Mouse (Mus musculus): Measurements from ENCODE around the gene Hes5. TPM values are rescaled to one million over a fixed set of nuclear protein-coding genes. Genes with fewer than 3 reads are reported as not detected.

Gene Hes5
- polyA plus RNA-seq, 1 experiment from 2014 or later, result 1.1 TPM

- peaks cover 54% of the 10 kb centered on the region for H3K36me3 ChIP-seq
- H3K4me1 ChIP-seq, result peaks cover 10% of the 10 kb centered on the region
- WGBS, result 88% methylated on average over 6 of the region's 6 CpGs
- no peaks in the 10 kb centered on the region for H3K9me3 ChIP-seq
- no peak overlapping the region for H3K4me3 ChIP-seq
- no peak overlapping the region for H3K27ac ChIP-seq
- H3K4me2 ChIP-seq, result no peak overlapping the region
- ATAC-seq (ENCODE audit: insufficient number of reproducible peaks, low FRiP score, low TSS enrichment, low read depth), result no peak
- H3K9ac ChIP-seq, result no peak overlapping the region
- peaks cover 15% of the 10 kb centered on the region; the same call in 1 of the 2 replicates for H3K27me3 ChIP-seq
Measured at GRCm38 (mm10) chr4:154981076-154981475, 20.4 kb downstream of the Hes5 start.

- H3K36me3 ChIP-seq, result peaks cover 49% of the 10 kb centered on the region
- WGBS, result 48% methylated on average over 7 of the region's 7 CpGs
- no peak overlapping the region for H3K27ac ChIP-seq
- H3K27me3 ChIP-seq, result peaks cover 15% of the 10 kb centered on the region; the same call in 1 of the 2 replicates
- no peak overlapping the region for H3K4me2 ChIP-seq
- no peak for ATAC-seq (ENCODE audit: insufficient number of reproducible peaks, low FRiP score, low TSS enrichment, low read depth)
- peaks cover 15% of the 10 kb centered on the region for H3K4me1 ChIP-seq
- H3K9ac ChIP-seq, result no peak overlapping the region
- no peak overlapping the region for H3K4me3 ChIP-seq
- H3K9me3 ChIP-seq, result no peaks in the 10 kb centered on the region
Measured at GRCm38 (mm10) chr4:154981530-154981929, 20.8 kb downstream of the Hes5 start.

- WGBS, result 76% methylated on average over 19 of the region's 19 CpGs
- no peak overlapping the region for H3K9ac ChIP-seq
- no peak overlapping the region for H3K27ac ChIP-seq
- peaks cover 40% of the 10 kb centered on the region for H3K36me3 ChIP-seq
- no peaks in the 10 kb centered on the region for H3K9me3 ChIP-seq
- H3K4me1 ChIP-seq, result peaks cover 15% of the 10 kb centered on the region
- no peak overlapping the region for H3K4me3 ChIP-seq
- H3K27me3 ChIP-seq, result peaks cover 15% of the 10 kb centered on the region; the same call in 1 of the 2 replicates
- no peak overlapping the region for H3K4me2 ChIP-seq
- ATAC-seq (ENCODE audit: insufficient number of reproducible peaks, low FRiP score, low TSS enrichment, low read depth), result no peak
Measured at GRCm38 (mm10) chr4:154982247-154983120, 21.8 kb downstream of the Hes5 start.

- WGBS, result 27% methylated on average over 24 of the region's 24 CpGs
- no peak overlapping the region for H3K4me2 ChIP-seq
- ATAC-seq (ENCODE audit: insufficient number of reproducible peaks, low FRiP score, low TSS enrichment, low read depth), result no peak
- no peak overlapping the region for H3K9ac ChIP-seq
- H3K36me3 ChIP-seq, result peaks cover 27% of the 10 kb centered on the region
- H3K4me1 ChIP-seq, result peaks cover 15% of the 10 kb centered on the region
- no peaks in the 10 kb centered on the region for H3K9me3 ChIP-seq
- no peak overlapping the region for H3K4me3 ChIP-seq
- H3K27me3 ChIP-seq, result peaks cover 15% of the 10 kb centered on the region; the same call in 1 of the 2 replicates
- H3K27ac ChIP-seq, result no peak overlapping the region
Measured at GRCm38 (mm10) chr4:154983767-154984166, 23.0 kb downstream of the Hes5 start.

- H3K27ac ChIP-seq, result no peak overlapping the region
- WGBS, result 86% methylated on average over 5 of the region's 5 CpGs
- H3K4me1 ChIP-seq, result peaks cover 15% of the 10 kb centered on the region
- peaks cover 12% of the 10 kb centered on the region for H3K36me3 ChIP-seq
- H3K9me3 ChIP-seq, result no peaks in the 10 kb centered on the region
- no peak for ATAC-seq (ENCODE audit: insufficient number of reproducible peaks, low FRiP score, low TSS enrichment, low read depth)
- no peak overlapping the region for H3K4me2 ChIP-seq
- H3K4me3 ChIP-seq, result no peak overlapping the region
- peaks cover 15% of the 10 kb centered on the region; the same call in 1 of the 2 replicates for H3K27me3 ChIP-seq
- no peak overlapping the region for H3K9ac ChIP-seq
Measured at GRCm38 (mm10) chr4:154985151-154985777, 24.5 kb downstream of the Hes5 start.

GRCm38 (mm10) chr4:154986096-154986495 is 25.4 kb downstream of the Hes5 start:
- WGBS, result 17% methylated on average over 17 of the region's 17 CpGs
- H3K4me3 ChIP-seq, result peak overlapping the region; percentile 22; the same call in 1 of the 2 replicates
- no peaks in the 10 kb centered on the region for H3K9me3 ChIP-seq
- no peak overlapping the region for H3K27ac ChIP-seq
- H3K36me3 ChIP-seq, result peaks cover 4% of the 10 kb centered on the region
- H3K4me2 ChIP-seq, result peak overlapping the region; percentile 40
- no peak for ATAC-seq (ENCODE audit: insufficient number of reproducible peaks, low FRiP score, low TSS enrichment, low read depth)
- H3K4me1 ChIP-seq, result peaks cover 15% of the 10 kb centered on the region
- peaks cover 15% of the 10 kb centered on the region; the same call in 1 of the 2 replicates for H3K27me3 ChIP-seq
- no peak overlapping the region for H3K9ac ChIP-seq

GRCm38 (mm10) chr4:154986750-154987149 is 26.0 kb downstream of the Hes5 start:
- WGBS, result 76% methylated on average over 15 of the region's 15 CpGs
- peaks cover 15% of the 10 kb centered on the region for H3K4me1 ChIP-seq

GRCm38 (mm10) chr4:154994876-154995275 is 34.2 kb downstream of the Hes5 start:
- Histone ChIP-seq H3K36me3 (no peaks in the 10 kb centered on the region), H3K9ac (no peak overlapping the region), H3K4me1 (peaks cover 12% of the 10 kb centered on the region), H3K9me3 (no peaks in the 10 kb centered on the region), H3K4me3 (no peak overlapping the region), H3K4me2 (no peak overlapping the region), H3K27me3 (no peaks in the 10 kb centered on the region), H3K27ac (no peak overlapping the region)
- WGBS, result 69% methylated on average over 4 of the region's 4 CpGs
- no peak for ATAC-seq (ENCODE audit: insufficient number of reproducible peaks, low FRiP score, low TSS enrichment, low read depth)

More at GRCm38 (mm10) chr4:154986750-154987149, 26.0 kb downstream of the Hes5 start:
- Histone ChIP-seq H3K4me2 (no peak overlapping the region), H3K27me3 (peaks cover 15% of the 10 kb centered on the region; the same call in 1 of the 2 replicates), H3K27ac (no peak overlapping the region), H3K4me3 (no peak overlapping the region), H3K9ac (no peak overlapping the region), H3K9me3 (no peaks in the 10 kb centered on the region), H3K36me3 (no peaks in the 10 kb centered on the region)
- no peak for ATAC-seq (ENCODE audit: insufficient number of reproducible peaks, low FRiP score, low TSS enrichment, low read depth)

GRCm38 (mm10) chr4:154996572-154997154 is 35.9 kb downstream of the Hes5 start:
- H3K36me3 ChIP-seq, result no peaks in the 10 kb centered on the region
- WGBS, result 30% methylated on average over 8 of the region's 8 CpGs

GRCm38 (mm10) chr4:154999379-154999778 is 38.7 kb downstream of the Hes5 start:
- H3K4me1 ChIP-seq, result peaks cover 8% of the 10 kb centered on the region
- WGBS, result 76% methylated on average over 5 of the region's 5 CpGs

More at GRCm38 (mm10) chr4:154996572-154997154, 35.9 kb downstream of the Hes5 start:
- ATAC-seq (ENCODE audit: insufficient number of reproducible peaks, low FRiP score, low TSS enrichment, low read depth), result no peak
- no peak overlapping the region for H3K4me2 ChIP-seq
- no peaks in the 10 kb centered on the region for H3K27me3 ChIP-seq
- H3K4me1 ChIP-seq, result peaks cover 12% of the 10 kb centered on the region
- H3K4me3 ChIP-seq, result no peak overlapping the region
- no peak overlapping the region for H3K9ac ChIP-seq
- H3K9me3 ChIP-seq, result no peaks in the 10 kb centered on the region
- H3K27ac ChIP-seq, result no peak overlapping the region

GRCm38 (mm10) chr4:155005278-155005677 is 44.6 kb downstream of the Hes5 start:
- no peaks in the 10 kb centered on the region for H3K9me3 ChIP-seq
- H3K4me2 ChIP-seq, result no peak overlapping the region
- no peak overlapping the region for H3K27ac ChIP-seq
- H3K4me3 ChIP-seq, result no peak overlapping the region
- no peaks in the 10 kb centered on the region for H3K4me1 ChIP-seq
- no peak overlapping the region for H3K9ac ChIP-seq
- 89% methylated on average over 3 of the region's 3 CpGs for WGBS
- ATAC-seq (ENCODE audit: insufficient number of reproducible peaks, low FRiP score, low TSS enrichment, low read depth), result no peak
- no peaks in the 10 kb centered on the region for H3K36me3 ChIP-seq
- no peaks in the 10 kb centered on the region for H3K27me3 ChIP-seq

More at GRCm38 (mm10) chr4:154999379-154999778, 38.7 kb downstream of the Hes5 start:
- Histone ChIP-seq H3K9ac (no peak overlapping the region), H3K4me3 (no peak overlapping the region), H3K27ac (no peak overlapping the region), H3K4me2 (no peak overlapping the region), H3K27me3 (no peaks in the 10 kb centered on the region), H3K36me3 (no peaks in the 10 kb centered on the region), H3K9me3 (no peaks in the 10 kb centered on the region)
- ATAC-seq (ENCODE audit: insufficient number of reproducible peaks, low FRiP score, low TSS enrichment, low read depth), result no peak
